Mouse (Mus musculus) neutrophil, adult 5-6 weeks (primary cell): Measurements from ENCODE around the gene Olfr103. TPM values are rescaled to one million over a fixed set of nuclear protein-coding genes. Genes with fewer than 3 reads are reported as not detected.

Source experiments
- ATAC-seq: fragments of 151-379, 151-347 bp; 2 replicates; pipeline ENCODE4 v1.8.0; 2017; ENCODE audit warnings: mild to moderate bottlenecking, moderate TSS enrichment; ENCODE audit not compliant: insufficient number of reproducible peaks, poor library complexity, low FRiP score, severe bottlenecking; ENCODE audit errors: extremely low read depth
- total RNA-seq: library from RNA; stranded (forward); fragments of 200-1000 nt; gene quantifications from 2 replicates; pipeline ENCODE4 v1.2.3, GENCODE M21; 2017

Gene Olfr103
- not detected in 2 replicates for total RNA-seq

- ATAC-seq, result no peak
These were observed at the start of gene Olfr103 for GRCm38 (mm10) chr17:37339598-37339997. TSS of gene Olfr103 (minus strand) at chr17:37339698.

GRCm38 (mm10) chr17:37378733-37379132, 39.2 kb upstream of the Olfr103 start, which contains the start of gene Olfr105-ps:
TSS of gene Olfr105-ps (plus strand) at chr17:37379033.
- ATAC-seq, result no peak

- ATAC-seq, result no peak
These were observed 19.8 kb upstream of the Olfr103 start, which contains the start of gene Olfr104-ps for GRCm38 (mm10) chr17:37359282-37359681. TSS of gene Olfr104-ps (plus strand) at chr17:37359582.

- ATAC-seq, result no peak
These were observed 22.5 kb downstream of the Olfr103 start, which contains the start of gene Olfr102 for GRCm38 (mm10) chr17:37316954-37317353. TSS of gene Olfr102 (minus strand) at chr17:37317054.

GRCm38 (mm10) chr17:37310146-37310699, 29.3 kb downstream of the Olfr103 start:
- ATAC-seq, result no peak

- no peak for ATAC-seq
These were observed 31.0 kb downstream of the Olfr103 start for GRCm38 (mm10) chr17:37308483-37308882.

- ATAC-seq, result no peak
These were observed 35.3 kb downstream of the Olfr103 start, which contains the start of gene Olfr101 for GRCm38 (mm10) chr17:37304213-37304612. TSS of gene Olfr101 (minus strand) at chr17:37304313.

Other genes with a start within 250 kb of the Olfr103 start
- gene Olfr91, start 241.4 kb downstream of the Olfr103 start, total RNA-seq, result not detected in 2 replicates
- gene Olfr92, start 219.6 kb downstream of the Olfr103 start, total RNA-seq, result not detected in 2 replicates
- not detected in 2 replicates for gene Olfr93, start 178.2 kb downstream of the Olfr103 start, total RNA-seq
- gene Ubd, start 145.8 kb downstream of the Olfr103 start, total RNA-seq, result not detected in 2 replicates
- not detected in 2 replicates for gene Olfr94, start 138.7 kb downstream of the Olfr103 start, total RNA-seq
- not detected in 2 replicates for gene Olfr95, start 126.6 kb downstream of the Olfr103 start, total RNA-seq
- not detected in 2 replicates for gene Olfr96, start 119.6 kb downstream of the Olfr103 start, total RNA-seq
- gene Olfr97, start 102.4 kb downstream of the Olfr103 start, total RNA-seq, result not detected in 2 replicates
- 0.61 and 0.81 TPM in 2 replicates for gene Olfr98, start 75.9 kb downstream of the Olfr103 start, total RNA-seq
- 78.4 and 81.0 TPM in 2 replicates for gene H2-M3, start 69.5 kb downstream of the Olfr103 start, total RNA-seq
- gene Olfr99, start 56.2 kb downstream of the Olfr103 start, total RNA-seq, result 0.61 and 1.9 TPM in 2 replicates
- not detected in 2 replicates for gene Olfr101, start 35.4 kb downstream of the Olfr103 start, total RNA-seq
- gene Olfr102, start 22.6 kb downstream of the Olfr103 start, total RNA-seq, result not detected in 2 replicates
- gene Olfr104-ps, start 19.9 kb upstream of the Olfr103 start, total RNA-seq, result not detected in 2 replicates
- not detected in 2 replicates for gene Olfr105-ps, start 39.3 kb upstream of the Olfr103 start, total RNA-seq
- not detected in 2 replicates for gene Olfr106-ps, start 50.7 kb upstream of the Olfr103 start, total RNA-seq
- not detected in 2 replicates for gene Olfr107, start 59.5 kb upstream of the Olfr103 start, total RNA-seq
- gene Olfr108, start 105.8 kb upstream of the Olfr103 start, total RNA-seq, result not detected in 2 replicates
- gene Olfr109, start 119.2 kb upstream of the Olfr103 start, total RNA-seq, result 0.23 TPM in 1 of 2 replicates, not detected in the other
- not detected in 2 replicates for gene H2-M2, start 143.9 kb upstream of the Olfr103 start, total RNA-seq
- gene Olfr110, start 152.8 kb upstream of the Olfr103 start, total RNA-seq, result not detected in 2 replicates
- not detected in 2 replicates for gene Olfr111, start 168.3 kb upstream of the Olfr103 start, total RNA-seq
- not detected in 2 replicates for gene Olfr112, start 229.8 kb upstream of the Olfr103 start, total RNA-seq
- gene Olfr113, start 238.0 kb upstream of the Olfr103 start, total RNA-seq, result not detected in 2 replicates